Mouse (Mus musculus) kidney, adult 2 months (tissue): Measurements from ENCODE around the gene Eml3.

ENCODE experiments used
- CTCF ChIP-seq: fragments of 200-500 bp; conservative IDR thresholded peaks from 2 replicates; pipeline ENCODE4 v1.5.1; 2011; ENCODE audit warnings: low read depth, mild to moderate bottlenecking, control low read depth, low read length, moderate library complexity, mixed read lengths; ENCODE audit not compliant: insufficient read depth, insufficient read length
- POLR2A ChIP-seq: fragments of 200-500 bp; IDR thresholded peaks from one replicate; pipeline ENCODE4 v1.6.1; 2011; ENCODE audit warnings: low read depth, low read length, control low read depth

GRCm38 (mm10) chr19:8928689-8929223 is 596 bp upstream of the Eml3 start:
- TF ChIP-seq CTCF (no peak), POLR2A (no peak)
